Mouse (Mus musculus) midbrain, embryonic 16.5 days (tissue): ENCODE data around the gene Nsf. TPM values are rescaled to one million over a fixed set of nuclear protein-coding genes. Genes with fewer than 3 reads are reported as not detected.

Source experiments
- ATAC-seq: fragments of 200-750 bp; cut with Nextera tagmentation; 2 replicates; pipeline ENCODE4 v1.8.0; 2017; ENCODE audit warnings: moderate TSS enrichment
- H3K27ac ChIP-seq: fragments of 300-500 bp; sonication (generic); 2 replicates; pipeline ENCODE4 v1.5.1; 2014; ENCODE audit warnings: mild to moderate bottlenecking, low read length, mixed read lengths
- H3K27me3 ChIP-seq: fragments of 300-500 bp; sonication (generic); 2 replicates; pipeline ENCODE4 v1.6.1; 2014; ENCODE audit warnings: low read depth, low read length, mixed read lengths; ENCODE audit not compliant: control insufficient read depth, insufficient read depth
- H3K36me3 ChIP-seq: fragments of 300-500 bp; sonication (generic); 2 replicates; pipeline ENCODE4 v1.6.1; 2014; ENCODE audit warnings: mild to moderate bottlenecking, low read length, moderate library complexity, mixed read lengths; ENCODE audit not compliant: control insufficient read depth, insufficient read depth
- H3K4me1 ChIP-seq: fragments of 300-500 bp; sonication (generic); 2 replicates; pipeline ENCODE4 v1.6.1; 2014; ENCODE audit warnings: mild to moderate bottlenecking, low read length, mixed read lengths; ENCODE audit not compliant: control insufficient read depth, insufficient read depth
- H3K4me2 ChIP-seq: fragments of 300-500 bp; sonication (generic); 2 replicates; pipeline ENCODE4 v1.6.1; 2014; ENCODE audit warnings: mild to moderate bottlenecking, low read length, mixed read lengths
- H3K4me3 ChIP-seq: fragments of 300-500 bp; sonication (generic); 2 replicates; pipeline ENCODE4 v1.5.1; 2014; ENCODE audit warnings: low read depth, mild to moderate bottlenecking, low read length, moderate library complexity, mixed read lengths
- H3K9ac ChIP-seq: fragments of 300-500 bp; sonication (generic); 2 replicates; pipeline ENCODE4 v1.6.1; 2014; ENCODE audit warnings: low read depth, low read length, mixed read lengths
- H3K9me3 ChIP-seq: fragments of 300-500 bp; sonication (generic); replicated peaks from 2 replicates; pipeline ENCODE4 v1.6.1; 2014; ENCODE audit warnings: mild to moderate bottlenecking, low read length, mixed read lengths; ENCODE audit not compliant: control insufficient read depth, poor library complexity, severe bottlenecking
- WGBS: fragments of 180-500 bp; shearing (Covaris S2); extraction: QIAGEN DNeasy Blood & Tissue Kit; methylation state at CpG from one replicate; pipeline ENCODE4 v1.1.7; 2014; 5-methylcytosine and 5-hydroxymethylcytosine counted together
- polyA plus RNA-seq: library from polyadenylated mRNA; unstranded; fragments of >200 nt; fragmentation: Nextera tagmentation; extraction: Ambion mirVana; gene quantifications from 2 replicates; pipeline ENCODE4 v1.2.1, GENCODE M21; 2015

The Nsf gene
- polyA plus RNA-seq, 1 experiment from 2014 or later, result 248 TPM

DNA sequence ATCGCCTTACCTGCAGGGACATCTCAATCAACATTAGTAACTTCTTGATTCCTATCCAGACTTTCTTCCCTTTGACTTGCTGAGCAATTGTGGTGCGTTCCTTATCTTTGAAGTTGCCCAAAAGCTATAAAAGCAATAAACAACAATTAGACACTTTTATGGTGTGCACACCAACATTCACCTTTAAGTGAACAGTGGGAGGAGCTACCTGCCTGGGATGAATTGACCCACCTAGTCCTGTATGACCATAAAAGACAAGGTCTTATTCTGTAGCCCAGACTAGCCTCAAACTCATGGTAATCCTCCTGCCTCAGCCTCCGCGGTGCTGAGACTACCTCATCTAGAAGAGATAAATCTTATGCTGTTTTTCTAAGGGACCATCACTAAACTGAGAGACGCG is 126.7 kb downstream of the Nsf start:
- no peak overlapping the region for H3K4me2 ChIP-seq
- no peak overlapping the region for H3K9ac ChIP-seq
- H3K4me1 ChIP-seq, result peaks cover 3% of the 10 kb centered on the region; the same call in 1 of the 2 replicates
- no peaks in the 10 kb centered on the region for H3K27me3 ChIP-seq
- ATAC-seq, result no peak
- H3K9me3 ChIP-seq, result no peaks in the 10 kb centered on the region
- H3K36me3 ChIP-seq, result peaks cover 19% of the 10 kb centered on the region
- WGBS, result 94% methylated on average over 6 of the region's 6 CpGs
- no peak overlapping the region for H3K4me3 ChIP-seq
- H3K27ac ChIP-seq, result no peak overlapping the region

DNA sequence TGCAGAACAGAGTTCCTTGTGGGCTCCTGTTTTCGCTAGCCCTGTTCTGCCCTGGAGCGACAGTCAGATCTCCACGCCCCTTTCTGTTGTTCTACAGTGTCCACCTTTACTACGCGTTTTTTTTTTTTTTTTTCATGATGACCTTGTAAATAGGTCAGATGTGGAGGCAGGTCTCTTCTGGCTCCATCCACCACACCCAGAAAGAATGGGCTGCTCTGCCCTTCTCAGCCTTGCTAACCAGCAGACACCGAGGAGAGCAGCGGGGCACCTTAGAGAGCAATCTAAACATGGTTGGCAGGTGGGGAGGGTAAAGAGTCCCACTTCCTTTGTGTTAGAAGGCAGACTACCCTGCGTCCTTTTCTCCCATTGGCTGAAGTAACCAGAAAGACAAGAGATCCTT is 137.1 kb downstream of the Nsf start:
- no peak overlapping the region for H3K4me2 ChIP-seq
- 0 out of 2 replicates have a peak, but pooled peaks cover 2% of the 10 kb centered on the region for H3K36me3 ChIP-seq
- no peaks in the 10 kb centered on the region for H3K9me3 ChIP-seq
- no peak overlapping the region for H3K4me3 ChIP-seq
- no peak for ATAC-seq
- H3K9ac ChIP-seq, result no peak overlapping the region
- H3K27me3 ChIP-seq, result peaks cover 2% of the 10 kb centered on the region; the same call in 1 of the 2 replicates
- H3K4me1 ChIP-seq, result no peaks in the 10 kb centered on the region
- H3K27ac ChIP-seq, result no peak overlapping the region
- 89% methylated on average over 8 of the region's 8 CpGs for WGBS

DNA sequence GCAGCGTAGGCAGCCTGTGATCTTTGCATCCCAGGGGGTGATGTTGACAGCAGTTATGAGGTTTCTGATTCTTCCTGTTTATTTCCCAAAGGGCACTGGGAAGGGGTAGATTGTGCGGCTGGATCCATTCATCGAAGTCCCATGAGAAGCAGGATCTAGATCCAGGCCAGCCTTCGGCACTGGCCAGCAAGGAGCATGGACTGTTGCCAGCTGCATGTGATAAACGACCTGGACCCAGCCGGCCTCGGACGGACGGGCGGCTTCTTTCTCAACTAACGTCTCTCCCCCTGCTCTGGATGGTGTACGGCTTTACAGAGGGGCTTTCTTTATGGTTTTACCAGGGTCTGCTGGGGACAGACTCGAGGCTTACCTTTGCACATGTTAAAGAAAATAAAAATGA is 137.9 kb downstream of the Nsf start:
- Histone ChIP-seq H3K9ac (no peak overlapping the region), H3K4me3 (no peak overlapping the region), H3K27ac (no peak overlapping the region), H3K4me1 (peaks cover 5% of the 10 kb centered on the region), H3K4me2 (no peak overlapping the region), H3K9me3 (no peaks in the 10 kb centered on the region), H3K27me3 (peaks cover 2% of the 10 kb centered on the region; the same call in 1 of the 2 replicates), H3K36me3 (0 out of 2 replicates have a peak, but pooled peaks cover 2% of the 10 kb centered on the region)
- 67% methylated on average over 13 of the region's 13 CpGs for WGBS
- ATAC-seq, result no peak

DNA sequence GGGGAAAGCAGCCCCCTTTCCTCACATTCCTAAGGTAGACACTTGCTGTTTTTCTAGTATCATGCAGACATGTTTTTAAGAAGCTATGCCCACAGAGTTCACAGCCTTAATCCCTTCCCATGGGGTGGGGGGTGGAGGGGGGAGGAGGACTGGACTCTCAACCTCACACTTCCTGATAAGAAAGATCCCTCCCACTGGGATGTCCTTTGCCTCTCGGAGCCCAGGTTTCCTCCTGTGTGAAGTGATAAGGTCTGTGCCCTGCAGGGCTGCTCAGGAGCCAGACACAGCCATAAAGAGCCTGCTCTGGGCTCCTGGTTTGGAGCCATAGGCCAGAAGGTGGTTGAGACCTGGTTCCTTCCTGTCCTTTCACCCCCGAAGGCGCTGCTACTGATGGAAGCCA is 139.0 kb downstream of the Nsf start:
- Histone ChIP-seq H3K9me3 (no peaks in the 10 kb centered on the region), H3K36me3 (0 out of 2 replicates have a peak, but pooled peaks cover 2% of the 10 kb centered on the region), H3K9ac (no peak overlapping the region), H3K27ac (no peak overlapping the region), H3K27me3 (peaks cover 2% of the 10 kb centered on the region; the same call in 1 of the 2 replicates), H3K4me1 (peaks cover 15% of the 10 kb centered on the region), H3K4me2 (no peak overlapping the region), H3K4me3 (no peak overlapping the region)
- WGBS, result 44% methylated on average over 3 of the region's 3 CpGs
- ATAC-seq, result no peak

DNA sequence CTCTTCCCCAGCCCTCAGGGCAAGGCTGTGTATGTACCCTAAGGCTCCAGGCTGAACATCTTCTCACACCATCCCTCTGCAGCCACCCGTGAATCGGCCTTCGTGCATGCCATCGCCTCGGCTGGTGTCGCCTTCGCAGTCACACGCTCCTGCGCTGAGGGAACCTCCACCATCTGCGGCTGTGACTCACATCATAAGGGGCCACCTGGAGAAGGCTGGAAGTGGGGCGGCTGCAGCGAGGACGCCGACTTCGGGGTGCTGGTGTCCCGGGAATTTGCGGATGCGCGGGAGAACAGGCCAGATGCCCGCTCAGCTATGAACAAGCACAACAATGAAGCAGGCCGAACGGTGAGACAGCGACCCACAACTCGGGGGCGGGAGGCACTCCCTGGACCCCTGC is 142.6 kb downstream of the Nsf start:
- 0 out of 2 replicates have a peak, but pooled peaks cover 2% of the 10 kb centered on the region for H3K36me3 ChIP-seq
- H3K9me3 ChIP-seq, result no peaks in the 10 kb centered on the region
- H3K4me2 ChIP-seq, result peak overlapping the region; percentile 85
- H3K27ac ChIP-seq, result peak overlapping the region; percentile 86; the same call in 1 of the 2 replicates
- H3K27me3 ChIP-seq, result peaks cover 2% of the 10 kb centered on the region; the same call in 1 of the 2 replicates
- WGBS, result 50% methylated on average over 25 of the region's 25 CpGs
- no peak overlapping the region for H3K4me3 ChIP-seq
- H3K9ac ChIP-seq, result no peak overlapping the region
- no peak for ATAC-seq
- H3K4me1 ChIP-seq, result peaks cover 29% of the 10 kb centered on the region

DNA sequence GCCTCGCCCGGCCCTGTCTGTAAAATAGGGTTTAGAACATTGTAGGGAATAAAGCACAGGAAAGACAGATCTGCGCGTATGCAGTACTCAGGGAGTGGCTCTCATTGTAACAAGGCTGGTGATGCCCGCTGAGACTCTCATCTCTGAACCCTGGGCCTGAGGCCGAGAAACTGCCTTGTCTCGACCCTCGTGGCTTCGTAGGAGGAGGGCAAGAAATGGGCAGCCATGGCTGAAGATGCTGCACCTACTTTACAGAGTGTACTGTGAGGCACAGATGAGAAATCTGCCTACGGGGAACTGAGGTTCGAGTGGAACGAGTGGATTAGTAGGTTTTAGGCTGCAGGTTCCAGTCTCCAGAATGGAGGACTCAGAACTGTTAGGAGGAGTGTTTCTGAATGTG is 143.2 kb downstream of the Nsf start:
- Histone ChIP-seq H3K9me3 (no peaks in the 10 kb centered on the region), H3K4me1 (peaks cover 29% of the 10 kb centered on the region), H3K27ac (peak overlapping the region; percentile 86), H3K9ac (peak overlapping the region; percentile 90), H3K36me3 (0 out of 2 replicates have a peak, but pooled peaks cover 2% of the 10 kb centered on the region), H3K4me3 (peak overlapping the region; percentile 52), H3K4me2 (peak overlapping the region; percentile 85), H3K27me3 (peaks cover 2% of the 10 kb centered on the region; the same call in 1 of the 2 replicates)
- no peak for ATAC-seq
- 8% methylated on average over 12 of the region's 12 CpGs for WGBS

DNA sequence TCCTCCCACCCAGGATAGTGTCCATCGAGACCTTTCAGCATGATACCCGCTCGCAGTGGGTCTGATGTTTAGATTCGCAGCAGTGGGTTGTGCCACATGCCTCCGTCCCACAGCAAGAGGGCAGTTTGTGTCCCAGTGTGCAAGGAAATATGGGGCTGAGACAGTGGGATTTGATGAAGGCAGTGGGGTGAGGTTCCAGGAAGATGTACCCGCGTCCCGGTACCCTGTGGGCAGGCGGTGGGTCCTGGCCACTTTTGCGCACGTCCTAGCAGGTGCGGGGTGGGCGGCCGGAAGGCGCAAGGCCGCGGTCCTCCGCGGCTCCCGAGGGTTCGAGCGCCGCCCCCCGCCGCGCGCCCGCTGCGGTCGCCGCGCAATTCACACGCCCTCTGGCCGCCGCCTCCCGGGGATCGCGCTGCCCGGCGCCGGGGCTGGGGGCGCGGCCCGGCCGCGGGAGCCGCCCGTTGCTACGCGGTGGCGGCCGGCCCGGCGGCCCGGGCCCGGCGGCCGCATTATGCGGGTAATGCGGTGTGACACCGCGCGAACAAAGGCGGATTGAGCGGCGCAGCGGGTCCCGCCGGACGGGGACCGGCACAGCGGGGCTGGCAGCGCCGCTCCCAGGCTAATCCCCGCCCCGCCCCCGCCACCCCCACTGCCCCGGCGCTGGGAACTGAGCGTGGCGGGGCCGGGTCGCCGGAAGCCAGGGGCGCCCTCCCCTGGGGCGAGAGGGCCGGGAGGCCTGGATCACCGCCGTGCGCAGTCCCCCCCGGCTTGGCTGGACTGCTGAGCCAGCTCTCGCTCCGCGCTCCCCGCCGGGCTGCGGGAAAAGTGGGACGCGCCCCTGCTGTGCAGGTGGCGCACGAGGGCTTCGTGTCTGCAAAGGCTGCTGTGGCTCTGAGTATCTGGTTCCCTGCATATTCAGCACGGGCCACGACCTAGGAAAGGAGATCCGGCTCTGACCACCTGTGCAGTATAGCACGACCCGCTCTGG is 144.0 kb downstream of the Nsf start:
- peak overlapping the region; percentile 52 for H3K4me3 ChIP-seq
- peak; percentile 66 for ATAC-seq
- H3K4me1 ChIP-seq, result peaks cover 29% of the 10 kb centered on the region
- H3K9me3 ChIP-seq, result no peaks in the 10 kb centered on the region
- H3K4me2 ChIP-seq, result peak overlapping the region; percentile 85
- H3K36me3 ChIP-seq, result 0 out of 2 replicates have a peak, but pooled peaks cover 2% of the 10 kb centered on the region
- peaks cover 2% of the 10 kb centered on the region; the same call in 1 of the 2 replicates for H3K27me3 ChIP-seq
- under 1% methylated on average over 67 of the region's 107 CpGs for WGBS
- peak overlapping the region; percentile 90 for H3K9ac ChIP-seq
- peak overlapping the region; percentile 86 for H3K27ac ChIP-seq

DNA sequence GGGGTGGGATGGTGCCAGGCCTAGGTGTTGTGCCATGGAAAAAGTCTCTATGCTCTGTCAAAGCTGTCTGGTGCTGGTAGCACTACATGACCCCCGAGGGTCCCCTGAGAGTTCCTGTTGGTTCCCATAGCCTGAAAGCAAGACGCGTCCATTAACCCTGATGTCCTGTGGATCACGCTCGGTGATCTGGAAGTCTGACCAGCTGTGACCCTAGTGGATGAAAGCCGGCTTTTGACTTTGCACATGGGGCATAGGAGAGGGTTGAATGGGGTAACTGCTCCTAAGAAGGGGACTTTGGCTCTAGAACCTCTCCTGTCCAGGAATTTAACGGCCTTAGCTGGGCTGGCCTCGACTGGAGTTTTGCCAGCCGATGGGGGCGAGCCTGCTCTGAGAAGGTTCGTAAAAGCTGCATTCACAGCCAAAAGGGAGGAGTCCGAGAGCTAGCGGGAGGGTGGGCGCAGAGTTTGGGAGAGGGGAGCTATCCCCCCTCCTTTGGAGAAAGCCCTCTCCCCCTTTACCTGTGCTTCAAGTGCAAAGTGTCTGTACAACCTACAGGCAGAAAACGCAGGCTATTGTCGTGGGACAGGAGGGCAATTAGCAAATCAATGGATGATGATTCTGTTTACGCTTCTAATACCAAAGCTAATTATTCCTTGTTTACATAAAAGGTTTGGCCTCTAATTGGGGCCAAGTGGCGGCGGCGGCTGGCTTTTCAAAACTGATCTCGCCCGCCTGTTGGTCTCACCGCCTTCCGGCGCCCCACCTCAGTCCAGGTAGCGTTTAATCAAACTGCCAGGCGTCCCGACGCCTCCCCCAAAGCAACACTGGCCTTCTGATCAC is 144.9 kb downstream of the Nsf start:
- Histone ChIP-seq H3K27ac (peak overlapping the region; percentile 86), H3K4me2 (peak overlapping the region; percentile 85), H3K27me3 (peaks cover 2% of the 10 kb centered on the region; the same call in 1 of the 2 replicates), H3K36me3 (0 out of 2 replicates have a peak, but pooled peaks cover 2% of the 10 kb centered on the region), H3K9ac (peak overlapping the region; percentile 90), H3K4me1 (peaks cover 31% of the 10 kb centered on the region), H3K4me3 (peak overlapping the region; percentile 52), H3K9me3 (no peaks in the 10 kb centered on the region)
- WGBS, result 7% methylated on average over 29 of the region's 29 CpGs
- no peak for ATAC-seq
